Mouse (Mus musculus): ENCODE results near the gene Olfml1.

- TF ChIP-seq CTCF (IDR thresholded peaks at IDR 0.05) (no peak), EP300 (IDR thresholded peaks at IDR 0.05) (no peak)
Observed at GRCm38 (mm10) chr7:107521411-107521810, 45.8 kb upstream of the Olfml1 start.
